Mouse (Mus musculus) yolk sac, embryonic 10.5 days (tissue): ENCODE results near the gene Pik3cd.

ENCODE experiments used
- DNase-seq: peaks from one replicate; pipeline ENCODE4 v3.0.0-alpha.2; 2017; ENCODE audit warnings: low spot score

Gene Pik3cd

GRCm38 (mm10) chr4:149608309-149608638 lies 94.1 kb downstream of the Pik3cd start:
- no peak for DNase-seq

- no peak for DNase-seq
These were observed 94.6 kb downstream of the Pik3cd start for GRCm38 (mm10) chr4:149607591-149608308.

GRCm38 (mm10) chr4:149606766-149607358 lies 95.5 kb downstream of the Pik3cd start:
- no peak for DNase-seq

- DNase-seq, result no peak
These were observed 96.3 kb downstream of the Pik3cd start for GRCm38 (mm10) chr4:149606056-149606455.

- DNase-seq, result no peak
These were observed 97.9 kb downstream of the Pik3cd start for GRCm38 (mm10) chr4:149604518-149604917.

GRCm38 (mm10) chr4:149603860-149604259 lies 98.5 kb downstream of the Pik3cd start:
- DNase-seq, result no peak

- DNase-seq, result no peak
These were observed 100.1 kb downstream of the Pik3cd start for GRCm38 (mm10) chr4:149602236-149602635.

GRCm38 (mm10) chr4:149601484-149601883 lies 100.9 kb downstream of the Pik3cd start:
- peak; percentile 17 for DNase-seq

GRCm38 (mm10) chr4:149600130-149600529 lies 102.2 kb downstream of the Pik3cd start:
- DNase-seq, result no peak

- DNase-seq, result no peak
These were observed 102.8 kb downstream of the Pik3cd start for GRCm38 (mm10) chr4:149599549-149599948.
